Mouse (Mus musculus): ENCODE measurements around the gene Abcc8. TPM values are rescaled to one million over a fixed set of nuclear protein-coding genes. Genes with fewer than 3 reads are reported as not detected.

Gene Abcc8
- 6.3 and 8.8 TPM in 2 replicates for polyA plus RNA-seq (2015; fragmentation: Nextera tagmentation; extraction: Ambion mirVana)

DNA sequence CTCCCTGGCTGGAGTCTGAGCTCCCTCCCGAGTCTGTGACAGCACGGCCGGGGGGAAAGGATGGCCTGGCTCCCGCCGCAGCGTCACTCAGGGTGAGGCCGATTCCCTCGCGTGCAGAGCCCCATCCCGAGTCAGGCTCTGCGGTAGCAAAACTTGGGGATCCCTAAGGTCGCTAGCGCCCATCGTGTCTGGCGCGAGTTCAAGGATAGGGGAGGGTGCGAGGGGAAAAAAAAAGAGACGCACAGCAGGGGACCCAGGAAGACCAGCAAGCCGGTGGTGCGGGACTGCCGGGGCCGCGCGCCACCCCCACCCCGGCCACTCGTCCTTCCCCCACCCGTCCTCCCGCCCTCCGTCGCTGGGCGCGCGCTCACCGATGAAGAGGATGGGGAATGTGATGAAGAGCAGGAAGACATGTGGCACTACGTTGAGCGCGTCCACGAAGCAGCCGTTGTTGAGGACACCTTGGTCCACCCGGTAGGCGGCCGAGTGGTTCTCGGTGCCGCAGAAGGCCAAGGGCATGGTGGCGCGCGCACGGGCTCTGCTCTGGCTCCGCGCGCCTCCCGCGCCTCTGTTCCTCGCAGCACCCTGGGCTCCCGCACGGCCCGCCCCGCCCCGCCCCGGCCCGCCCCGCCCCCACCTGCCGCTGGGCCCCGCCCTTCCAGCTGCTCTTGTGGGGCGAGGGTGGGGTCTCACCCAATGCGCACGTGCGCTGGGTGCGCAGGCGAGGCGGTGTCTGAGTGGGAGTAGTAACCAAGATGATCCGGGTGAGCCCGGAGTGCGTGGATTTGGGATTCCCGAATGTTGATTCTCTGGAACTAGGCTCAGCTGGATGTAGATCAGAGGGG, at the start of gene Abcc8:
Abcc8 (minus strand) TSS at position 603 of the 845 bp plus-strand sequence.
- H3K9ac ChIP-seq: peak within 1 kb of the TSS; percentile 71
- peak; percentile 49 for ATAC-seq (ENCODE audit: low read depth)
- WGBS: 1% methylated on average over 53 of the region's 75 CpGs
- H3K27ac ChIP-seq (replicated peaks): no peak within 1 kb of the TSS
- H3K36me3 ChIP-seq: no peaks in the 10 kb centered on the region
- H3K4me1 ChIP-seq (replicated peaks): peaks cover 15% of the 10 kb centered on the region
- peaks cover 73% of the 10 kb centered on the region for H3K27me3 ChIP-seq
- H3K9me3 ChIP-seq: no peaks in the 10 kb centered on the region
- H3K4me2 ChIP-seq: peak within 1 kb of the TSS; percentile 80
- peak within 1 kb of the TSS; percentile 48 for H3K4me3 ChIP-seq

DNA sequence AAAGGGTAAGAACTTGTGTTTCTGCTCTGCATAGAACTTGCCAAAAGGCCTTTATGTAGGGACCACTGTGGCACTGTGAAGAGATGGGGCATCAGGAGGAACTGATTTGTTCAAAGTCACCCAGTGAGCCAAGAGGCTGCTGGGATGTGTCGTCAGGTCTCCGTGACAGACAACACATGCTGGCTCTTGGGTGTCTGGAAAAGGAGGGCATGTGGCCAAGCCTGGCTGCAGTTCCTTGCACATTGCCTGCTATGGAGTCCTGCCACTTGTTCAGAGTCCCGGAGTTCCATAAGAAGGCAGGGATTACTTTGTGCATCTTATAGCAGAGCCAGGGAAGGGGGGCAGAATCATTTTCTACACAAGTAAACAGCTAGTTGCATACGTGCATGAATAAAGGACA, 47.1 kb upstream of the Abcc8 start:
- Histone ChIP-seq H3K9me3 (no peaks in the 10 kb centered on the region), H3K4me2 (no peak overlapping the region), H3K4me1 (replicated peaks) (peaks cover 12% of the 10 kb centered on the region; the same call in 1 of the 2 replicates), H3K9ac (no peak overlapping the region), H3K27me3 (no peaks in the 10 kb centered on the region), H3K4me3 (no peak overlapping the region), H3K27ac (replicated peaks) (no peak overlapping the region), H3K36me3 (no peaks in the 10 kb centered on the region)
- 62% methylated on average over 4 of the region's 4 CpGs for WGBS
- no peak for ATAC-seq (ENCODE audit: low read depth)

- Histone ChIP-seq H3K9ac (no peak overlapping the region), H3K4me2 (no peak overlapping the region), H3K9me3 (no peaks in the 10 kb centered on the region), H3K27me3 (no peaks in the 10 kb centered on the region), H3K4me3 (no peak overlapping the region), H3K27ac (replicated peaks) (no peak overlapping the region), H3K36me3 (no peaks in the 10 kb centered on the region), H3K4me1 (replicated peaks) (peaks cover 12% of the 10 kb centered on the region; the same call in 1 of the 2 replicates)
- WGBS: 22% methylated on average over 7 of the region's 7 CpGs
- no peak for ATAC-seq (ENCODE audit: low read depth)
These were observed 46.4 kb upstream of the Abcc8 start for GRCm38 (mm10) chr7:46226253-46226652.

- no peak overlapping the region for H3K4me2 ChIP-seq
- no peak overlapping the region for H3K27ac ChIP-seq (replicated peaks)
- H3K9me3 ChIP-seq: no peaks in the 10 kb centered on the region
- no peaks in the 10 kb centered on the region; the same call in 1 of the 2 replicates for H3K4me1 ChIP-seq (replicated peaks)
- H3K4me3 ChIP-seq: no peak overlapping the region
- no peak for ATAC-seq (ENCODE audit: low read depth)
- no peaks in the 10 kb centered on the region for H3K27me3 ChIP-seq
- no peak overlapping the region for H3K9ac ChIP-seq
- H3K36me3 ChIP-seq: no peaks in the 10 kb centered on the region
- 78% methylated on average over 8 of the region's 8 CpGs for WGBS
These were observed 40.8 kb upstream of the Abcc8 start for GRCm38 (mm10) chr7:46220591-46221129.

GRCm38 (mm10) chr7:46218415-46218814, 38.6 kb upstream of the Abcc8 start:
- Histone ChIP-seq H3K9ac (no peak overlapping the region), H3K27ac (replicated peaks) (no peak overlapping the region), H3K9me3 (no peaks in the 10 kb centered on the region), H3K27me3 (no peaks in the 10 kb centered on the region), H3K4me1 (replicated peaks) (no peaks in the 10 kb centered on the region; the same call in 1 of the 2 replicates), H3K4me3 (no peak overlapping the region), H3K36me3 (no peaks in the 10 kb centered on the region), H3K4me2 (no peak overlapping the region)
- WGBS: 9% methylated on average over 11 of the region's 11 CpGs
- no peak for ATAC-seq (ENCODE audit: low read depth)

GRCm38 (mm10) chr7:46216481-46216880, 36.6 kb upstream of the Abcc8 start:
- no peak for ATAC-seq (ENCODE audit: low read depth)
- no peaks in the 10 kb centered on the region for H3K4me1 ChIP-seq (replicated peaks)
- WGBS: 50% methylated on average over 2 of the region's 2 CpGs
- H3K4me2 ChIP-seq: no peak overlapping the region
- H3K4me3 ChIP-seq: no peak overlapping the region
- H3K9me3 ChIP-seq: no peaks in the 10 kb centered on the region
- H3K27me3 ChIP-seq: no peaks in the 10 kb centered on the region
- no peak overlapping the region for H3K27ac ChIP-seq (replicated peaks)
- no peak overlapping the region for H3K9ac ChIP-seq
- no peaks in the 10 kb centered on the region for H3K36me3 ChIP-seq

DNA sequence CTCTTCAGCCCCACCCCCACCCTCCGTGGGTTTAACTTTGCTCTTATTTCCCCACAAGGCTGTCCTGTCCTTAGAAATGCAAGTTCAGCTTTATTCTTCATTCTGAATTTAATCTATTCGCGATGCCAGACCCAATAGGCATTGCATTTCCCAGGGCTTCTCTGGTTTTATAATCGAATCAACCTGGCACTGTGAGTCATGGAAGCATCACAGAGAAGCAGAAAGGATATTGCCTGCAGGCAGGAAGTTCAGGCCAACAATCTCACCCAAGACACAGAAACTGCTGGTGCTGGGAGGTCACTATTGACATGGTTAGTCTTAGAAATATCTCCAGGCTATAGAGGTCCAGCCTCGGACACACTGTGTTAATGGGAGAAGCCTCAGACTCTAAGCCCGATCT, 30.4 kb upstream of the Abcc8 start:
- no peak overlapping the region for H3K4me2 ChIP-seq
- no peaks in the 10 kb centered on the region for H3K27me3 ChIP-seq
- ATAC-seq (ENCODE audit: low read depth): no peak
- no peak overlapping the region for H3K9ac ChIP-seq
- no peak overlapping the region for H3K27ac ChIP-seq (replicated peaks)
- H3K36me3 ChIP-seq: no peaks in the 10 kb centered on the region
- H3K4me3 ChIP-seq: no peak overlapping the region
- no peaks in the 10 kb centered on the region for H3K4me1 ChIP-seq (replicated peaks)
- no peaks in the 10 kb centered on the region for H3K9me3 ChIP-seq
- 88% methylated on average over 6 of the region's 6 CpGs for WGBS

DNA sequence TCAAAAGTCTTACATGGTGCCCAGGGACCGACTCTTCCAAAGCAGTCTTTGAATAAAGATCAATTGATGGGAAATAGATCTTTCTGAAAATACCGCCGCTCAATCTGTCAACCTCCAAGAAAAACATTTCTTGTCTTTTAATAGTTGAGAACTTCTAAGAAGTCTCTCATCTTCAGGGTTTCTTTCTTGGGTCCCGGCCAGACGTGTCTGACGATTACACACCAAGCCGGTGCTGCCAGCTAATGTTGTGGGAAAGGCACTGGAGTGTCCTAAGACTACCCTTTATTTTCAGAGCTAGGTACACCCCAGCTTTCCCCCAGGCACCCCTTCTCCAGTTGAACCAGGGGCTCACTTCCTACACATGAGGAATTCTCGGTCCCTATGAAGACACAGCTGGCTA, 28.3 kb upstream of the Abcc8 start:
- ATAC-seq (ENCODE audit: low read depth): no peak
- Histone ChIP-seq H3K36me3 (no peaks in the 10 kb centered on the region), H3K4me3 (no peak overlapping the region), H3K4me1 (replicated peaks) (no peaks in the 10 kb centered on the region), H3K27ac (replicated peaks) (no peak overlapping the region), H3K9me3 (no peaks in the 10 kb centered on the region), H3K9ac (no peak overlapping the region), H3K27me3 (no peaks in the 10 kb centered on the region), H3K4me2 (no peak overlapping the region)
- 96% methylated on average over 8 of the region's 8 CpGs for WGBS

DNA sequence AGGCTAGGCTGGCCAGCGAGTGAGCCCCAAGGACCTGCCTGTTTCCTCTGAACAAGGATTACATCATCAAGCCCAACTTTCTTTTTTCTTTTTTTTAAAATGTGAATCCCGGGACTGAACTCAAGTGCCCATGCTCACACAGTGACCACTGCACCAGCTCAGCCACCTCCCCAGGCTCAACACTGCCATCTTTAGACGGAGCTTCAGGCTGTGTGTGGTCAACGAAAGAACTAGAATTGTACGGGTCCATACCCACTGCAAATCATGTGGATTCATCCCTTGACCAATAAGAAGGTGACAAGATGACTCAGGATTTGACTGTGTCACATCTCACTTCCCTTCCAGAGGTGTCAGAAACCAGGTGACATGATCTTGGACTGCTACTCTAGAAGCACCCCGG, 24.9 kb upstream of the Abcc8 start:
- no peaks in the 10 kb centered on the region for H3K36me3 ChIP-seq
- H3K4me3 ChIP-seq: no peak overlapping the region
- H3K27ac ChIP-seq (replicated peaks): no peak overlapping the region
- WGBS: 78% methylated on average over 6 of the region's 6 CpGs
- H3K4me2 ChIP-seq: no peak overlapping the region
- H3K9ac ChIP-seq: no peak overlapping the region
- peaks cover 7% of the 10 kb centered on the region for H3K4me1 ChIP-seq (replicated peaks)
- no peaks in the 10 kb centered on the region for H3K9me3 ChIP-seq
- no peaks in the 10 kb centered on the region for H3K27me3 ChIP-seq
- no peak for ATAC-seq (ENCODE audit: low read depth)

- 50% methylated on average over 11 of the region's 11 CpGs for WGBS
- Histone ChIP-seq H3K36me3 (no peaks in the 10 kb centered on the region), H3K4me2 (no peak overlapping the region), H3K9ac (no peak overlapping the region), H3K4me1 (replicated peaks) (peaks cover 7% of the 10 kb centered on the region), H3K27ac (replicated peaks) (no peak overlapping the region), H3K9me3 (no peaks in the 10 kb centered on the region), H3K4me3 (no peak overlapping the region), H3K27me3 (peaks cover 4% of the 10 kb centered on the region; the same call in 1 of the 2 replicates)
- ATAC-seq (ENCODE audit: low read depth): peak; percentile 65; the same call in 1 of the 2 replicates
These were observed 24.2 kb upstream of the Abcc8 start for GRCm38 (mm10) chr7:46204046-46204471.

GRCm38 (mm10) chr7:46201649-46202048, 21.8 kb upstream of the Abcc8 start:
- Histone ChIP-seq H3K36me3 (no peaks in the 10 kb centered on the region), H3K9me3 (no peaks in the 10 kb centered on the region), H3K4me1 (replicated peaks) (peaks cover 7% of the 10 kb centered on the region), H3K4me2 (0 out of 2 replicates have a peak overlapping the region, but pooled peaks have one; percentile 20), H3K4me3 (no peak overlapping the region), H3K9ac (no peak overlapping the region), H3K27me3 (peaks cover 4% of the 10 kb centered on the region; the same call in 1 of the 2 replicates), H3K27ac (replicated peaks) (no peak overlapping the region)
- ATAC-seq (ENCODE audit: low read depth): peak; percentile 48; the same call in 1 of the 2 replicates
- 14% methylated on average over 14 of the region's 14 CpGs for WGBS

DNA sequence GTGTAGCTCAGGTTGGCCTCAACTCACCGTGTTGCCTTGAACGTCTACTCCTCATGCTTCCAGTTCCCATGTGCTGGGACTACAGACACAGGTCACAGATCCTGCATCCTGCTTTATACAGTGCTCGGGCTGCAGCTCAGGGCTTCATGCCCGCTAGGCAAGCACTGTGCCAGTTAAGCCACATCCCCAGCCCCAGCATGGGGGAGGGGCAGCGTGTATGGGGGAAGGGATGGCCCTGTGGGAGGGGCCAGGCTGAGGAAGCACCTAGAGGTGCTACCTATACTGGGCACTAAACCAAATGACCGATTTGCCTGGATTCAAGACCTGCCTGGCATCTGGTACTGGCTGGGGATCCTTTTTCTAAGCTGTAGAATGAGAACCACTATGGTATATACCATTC, 20.2 kb upstream of the Abcc8 start:
- Histone ChIP-seq H3K9ac (no peak overlapping the region), H3K9me3 (no peaks in the 10 kb centered on the region), H3K27ac (replicated peaks) (no peak overlapping the region), H3K4me1 (replicated peaks) (peaks cover 7% of the 10 kb centered on the region), H3K4me2 (no peak overlapping the region), H3K4me3 (no peak overlapping the region), H3K27me3 (peaks cover 4% of the 10 kb centered on the region; the same call in 1 of the 2 replicates), H3K36me3 (no peaks in the 10 kb centered on the region)
- no peak for ATAC-seq (ENCODE audit: low read depth)
- WGBS: 69% methylated on average over 6 of the region's 6 CpGs

All from neural tube, embryonic 13.5 days (tissue).